Mouse (Mus musculus) ovary, postnatal 36 days (tissue): ENCODE data around the gene Btbd9.
A peak's percentile ranks its signal among the peaks of the same experiment; 100 is the strongest.

ENCODE experiments used
- DNase-seq: peaks from one replicate; pipeline ENCODE4 v3.0.0; 2022; ENCODE audit warnings: low spot score, mixed read lengths

The Btbd9 gene

DNA sequence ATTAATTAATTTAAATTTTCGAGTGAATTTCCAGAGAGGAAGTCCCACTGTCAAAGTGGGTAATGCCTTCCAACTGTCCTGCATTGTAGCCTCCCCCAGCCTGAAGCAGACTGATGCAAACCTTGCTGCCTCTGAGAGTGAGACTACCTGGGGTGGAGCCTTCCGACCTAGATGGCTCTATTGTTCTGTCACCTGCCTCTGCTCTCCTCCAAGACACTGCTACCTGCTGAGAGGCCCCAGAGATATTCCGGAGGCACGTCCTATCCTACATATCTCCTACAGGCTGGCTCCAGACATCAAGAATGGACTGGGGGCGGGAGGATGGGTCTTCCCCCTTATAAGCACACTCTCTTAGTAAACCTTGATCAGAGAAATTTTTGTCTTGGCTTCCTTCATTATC is 22.0 kb upstream of the Btbd9 start:
- DNase-seq = no peak

DNA sequence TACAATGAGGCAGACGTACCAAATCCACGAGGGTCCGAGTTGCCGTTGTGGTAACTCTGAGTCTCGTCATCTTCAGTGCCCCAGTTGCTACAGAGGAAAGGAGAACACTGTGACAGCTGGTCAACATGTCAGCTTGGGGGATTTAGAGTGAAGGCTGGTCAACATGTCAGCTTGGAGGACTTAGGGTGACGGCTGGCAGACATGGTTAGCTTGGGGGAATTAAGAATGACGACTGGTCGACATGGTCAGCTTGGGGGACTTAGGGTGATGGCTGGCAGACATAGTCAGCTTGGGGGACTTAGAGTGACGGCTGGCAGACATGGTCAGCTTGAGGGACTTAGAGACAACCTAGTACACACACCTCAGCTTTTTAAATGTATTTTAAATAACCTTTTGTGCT is 21.5 kb upstream of the Btbd9 start:
- no peak for DNase-seq

- no peak for DNase-seq
Measured at GRCm38 (mm10) chr17:30594846-30595245, 18.6 kb upstream of the Btbd9 start.

DNA sequence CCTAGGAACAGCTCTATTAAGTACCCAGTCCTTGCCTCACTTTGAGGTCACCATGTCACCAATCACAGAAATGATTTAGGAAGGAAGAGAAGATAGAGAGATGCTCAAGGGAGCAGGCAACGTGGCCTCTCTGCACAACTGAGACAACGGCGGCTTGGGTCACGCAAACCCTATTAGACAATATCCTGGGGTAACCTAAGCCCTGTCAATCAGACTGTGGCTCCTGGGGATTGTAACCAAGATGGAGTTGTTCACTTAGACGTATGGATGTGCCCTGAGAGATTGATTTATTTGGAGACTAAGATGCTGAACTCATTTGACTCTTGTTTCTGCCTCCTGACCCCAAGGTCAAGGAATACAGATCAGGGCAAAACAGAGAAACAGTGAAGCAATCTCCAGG is 18.1 kb upstream of the Btbd9 start:
- no peak for DNase-seq

GRCm38 (mm10) chr17:30590417-30591198 is 14.3 kb upstream of the Btbd9 start:
- DNase-seq = peak; percentile 49

GRCm38 (mm10) chr17:30583258-30584001 is 7.1 kb upstream of the Btbd9 start:
- no peak for DNase-seq

DNA sequence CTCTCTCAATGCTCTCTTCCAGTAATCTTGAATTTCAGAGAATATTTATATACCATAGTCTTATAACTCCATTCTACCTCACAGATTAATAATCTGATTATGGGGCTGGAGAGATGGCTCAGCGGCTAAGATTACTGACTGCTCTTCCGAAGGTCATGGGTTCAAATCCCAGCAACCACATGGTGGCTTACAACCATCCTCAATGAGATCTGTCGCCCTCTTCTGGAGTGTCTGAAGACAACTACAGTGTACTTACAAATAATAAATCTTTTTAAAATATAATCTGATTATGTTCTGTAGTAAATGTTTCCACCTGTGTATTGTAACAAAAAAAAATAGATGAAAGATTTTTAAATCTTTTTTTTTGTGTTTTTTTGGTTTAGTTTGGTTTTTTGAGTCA is 6.0 kb upstream of the Btbd9 start:
- DNase-seq = no peak

DNA sequence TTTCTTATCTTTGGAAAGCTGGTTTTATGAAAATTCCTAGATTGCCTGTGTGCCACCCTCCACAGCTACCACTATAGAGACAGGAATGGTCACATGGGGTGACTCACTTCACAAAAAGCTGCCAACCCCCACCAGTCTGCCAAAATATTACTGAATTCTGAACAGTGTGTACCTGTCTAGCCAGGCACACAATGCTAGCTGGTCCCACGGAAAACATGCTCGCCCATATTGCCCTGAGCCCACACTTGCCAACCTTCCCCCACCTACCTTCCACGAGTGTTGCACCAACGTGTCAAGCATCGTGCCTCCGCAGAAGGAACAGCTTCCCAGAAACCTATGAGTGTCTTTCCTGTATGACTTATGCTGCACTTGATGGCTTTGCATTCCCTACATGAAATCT is 4.9 kb upstream of the Btbd9 start:
- no peak for DNase-seq

DNA sequence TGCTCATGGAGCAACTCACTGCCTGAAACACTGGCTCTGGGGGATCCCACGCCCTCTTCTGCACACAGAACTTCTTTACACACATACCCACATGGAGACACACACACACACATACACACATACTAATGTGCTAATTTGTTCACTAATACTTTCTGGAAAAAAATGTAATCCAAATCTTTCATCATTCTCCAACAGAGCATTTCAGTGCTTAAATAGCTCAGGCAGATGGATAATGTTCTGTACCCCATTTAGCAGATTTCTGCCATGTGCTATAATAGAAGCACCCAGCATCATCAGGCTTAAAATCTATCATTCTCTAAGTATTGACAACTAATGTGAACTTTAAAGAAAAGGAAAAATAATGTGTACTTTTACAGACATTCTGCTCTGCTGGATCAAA is 4.5 kb upstream of the Btbd9 start:
- no peak for DNase-seq

DNA sequence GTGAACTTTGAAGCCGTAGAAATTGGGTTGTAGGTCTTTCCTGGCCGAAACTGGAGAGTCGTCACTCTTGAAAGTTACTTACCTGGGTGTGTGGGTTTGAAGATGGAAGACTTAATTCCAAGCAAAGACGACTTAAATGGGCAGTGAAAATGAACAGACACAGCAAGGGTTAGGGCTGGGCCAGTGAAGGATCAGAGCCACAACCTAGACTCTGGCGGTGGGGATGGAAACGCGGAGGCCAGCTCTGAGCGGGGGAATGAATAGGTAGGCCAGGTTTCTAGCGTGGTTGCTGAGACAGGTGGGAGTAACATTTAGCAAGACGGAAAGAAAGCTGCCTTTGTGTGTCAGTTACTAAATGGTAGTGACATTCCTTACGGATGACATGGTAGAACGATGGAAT is 658 bp upstream of the Btbd9 start:
- DNase-seq = no peak

DNA sequence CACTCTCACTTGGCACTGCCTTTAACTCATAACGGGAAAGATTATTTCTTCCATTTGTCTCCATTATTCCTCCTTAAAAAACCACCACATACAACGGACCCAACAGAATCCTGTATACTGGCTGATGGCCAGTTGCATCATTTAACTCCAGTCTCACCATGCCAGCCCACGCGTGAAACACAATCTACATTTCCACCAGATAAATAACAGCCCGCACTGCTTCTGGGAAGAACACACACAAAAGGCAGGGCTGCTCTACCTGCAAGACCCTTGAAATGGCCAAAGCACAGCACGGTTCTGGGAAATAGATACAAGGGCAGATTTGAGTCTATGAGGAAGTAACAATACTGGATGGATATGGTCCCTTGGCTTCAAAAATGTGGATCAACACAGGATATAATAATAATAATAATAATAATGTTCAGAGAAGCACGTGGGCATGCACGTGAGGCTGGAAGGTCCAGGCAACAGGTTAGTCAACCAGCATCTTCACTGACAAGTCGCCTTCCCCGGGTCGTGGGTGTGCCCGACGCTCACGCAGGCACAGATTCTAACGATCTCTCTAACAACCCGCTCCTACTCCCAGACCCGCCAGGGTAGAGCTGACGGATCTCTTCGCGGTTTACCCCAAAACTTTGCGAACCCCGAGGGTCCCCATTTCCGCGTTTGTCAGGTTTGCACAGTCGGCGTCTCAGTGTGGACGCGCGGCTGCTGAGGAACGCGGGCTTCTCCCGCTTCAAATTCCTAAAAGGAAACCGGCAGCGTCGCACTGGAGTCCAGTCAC is 975 bp downstream of the Btbd9 start:
- DNase-seq = no peak

- no peak for DNase-seq
Measured at GRCm38 (mm10) chr17:30574783-30575075, 1.6 kb downstream of the Btbd9 start.

DNA sequence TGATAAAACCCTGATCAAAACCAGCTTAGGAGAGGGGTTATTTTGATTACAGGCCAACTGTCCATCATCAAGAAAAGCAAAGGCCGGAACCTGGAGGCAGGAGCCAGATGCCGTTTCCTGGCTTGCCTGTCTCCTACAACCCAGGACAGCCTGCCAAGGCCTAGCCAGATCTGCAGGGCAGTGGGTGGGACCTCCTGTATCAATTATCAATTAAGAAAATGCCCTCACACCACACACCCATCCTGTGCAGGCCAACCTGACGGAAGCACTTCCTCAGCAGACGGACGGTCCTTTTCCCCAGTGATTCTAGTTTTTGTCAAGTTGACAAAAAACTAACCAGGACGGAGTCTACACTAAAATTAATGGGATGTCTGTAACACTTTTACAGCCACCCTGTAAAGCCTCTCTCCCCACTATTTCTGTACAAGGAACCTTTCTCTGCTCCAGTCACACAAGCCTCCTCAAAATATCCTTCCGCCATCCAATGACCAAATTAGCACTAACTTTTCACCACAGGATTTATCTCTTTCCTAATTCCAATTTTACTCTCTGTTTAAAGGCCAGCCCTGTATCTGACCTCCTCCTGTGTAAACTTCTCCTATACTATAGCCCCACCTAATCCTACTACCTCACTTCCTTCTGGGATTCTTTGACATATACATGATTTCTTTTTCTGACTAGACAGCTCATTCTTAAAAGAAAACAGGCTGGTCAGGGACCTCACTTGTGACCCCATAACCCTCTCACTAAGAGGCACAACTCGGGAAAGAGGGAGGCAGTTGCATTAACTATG is 2.1 kb downstream of the Btbd9 start:
- no peak for DNase-seq

DNA sequence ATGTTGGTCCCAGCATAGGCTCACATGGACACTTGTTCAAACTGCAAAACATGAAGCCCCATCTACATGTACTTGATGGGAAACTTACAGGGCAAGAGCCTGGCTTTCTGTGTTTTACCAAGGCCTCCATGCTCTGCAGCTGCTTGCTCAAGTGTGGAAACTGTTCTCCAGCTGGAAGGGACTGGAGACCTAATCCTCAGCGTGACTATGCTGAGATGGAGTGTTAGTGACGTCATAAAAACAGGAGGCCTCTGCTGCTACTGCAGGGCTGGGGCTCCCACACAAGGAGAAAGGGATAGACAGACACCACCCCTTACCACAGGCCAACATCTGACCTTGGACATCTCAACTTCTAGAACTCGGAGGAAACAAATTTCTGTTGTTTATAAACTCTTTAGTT is 5.3 kb downstream of the Btbd9 start:
- no peak for DNase-seq

DNA sequence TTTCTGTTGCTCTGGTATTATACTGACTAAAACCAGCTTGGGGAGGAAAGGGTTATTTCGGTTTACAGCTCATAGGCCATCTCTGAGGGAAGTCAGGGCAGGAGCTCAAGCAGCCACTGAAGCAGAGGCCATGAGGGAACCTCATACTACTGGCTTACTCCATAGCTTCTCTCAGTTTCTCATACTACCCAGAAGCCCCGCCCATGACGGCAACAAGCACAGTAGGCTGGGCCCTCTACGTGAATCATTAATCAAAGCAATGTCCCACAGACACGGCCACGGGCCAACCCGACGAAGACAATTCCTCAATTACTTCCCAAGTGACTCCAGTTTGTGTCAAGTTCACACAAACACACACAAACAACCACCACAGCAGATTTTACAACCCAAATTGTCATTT is 6.1 kb downstream of the Btbd9 start:
- no peak for DNase-seq

DNA sequence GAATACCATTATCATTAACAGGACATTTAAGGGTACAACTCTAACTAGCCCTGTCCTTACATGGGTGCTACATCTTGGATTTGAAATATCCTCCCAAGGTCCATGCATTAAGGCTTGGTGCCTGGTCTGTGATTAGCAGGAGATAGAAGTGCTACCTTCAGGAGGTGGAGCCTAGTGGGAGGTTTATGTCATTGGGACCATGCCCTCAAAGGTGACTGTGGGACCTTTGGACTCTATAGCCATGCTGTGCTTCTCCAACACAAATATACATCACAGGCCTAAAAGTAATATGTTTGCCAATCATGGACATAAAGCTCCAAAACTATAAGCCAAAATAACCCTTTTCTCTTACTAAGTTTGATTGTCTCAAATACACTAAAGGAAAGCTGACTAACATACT is 7.8 kb downstream of the Btbd9 start:
- no peak for DNase-seq

DNA sequence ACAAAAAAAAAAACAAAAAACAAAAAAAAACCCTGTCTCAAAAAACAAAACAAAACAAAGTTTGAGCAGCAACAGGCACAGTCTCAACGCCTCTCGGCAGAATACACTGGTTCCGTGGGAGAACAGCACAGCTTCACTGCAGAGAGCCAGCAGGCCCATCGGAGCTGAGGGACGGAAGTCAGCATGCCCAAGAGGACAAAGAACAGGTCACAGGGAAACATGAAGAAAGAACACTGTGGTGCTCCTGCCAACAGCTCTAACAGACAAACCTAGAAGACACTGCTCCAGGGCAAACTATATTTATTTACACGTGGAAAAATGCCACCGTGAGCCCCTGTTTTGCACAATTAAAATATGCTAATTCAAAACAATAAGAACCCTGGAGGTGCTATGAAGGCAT is 11.3 kb downstream of the Btbd9 start:
- no peak for DNase-seq

GRCm38 (mm10) chr17:30564407-30564806 is 11.9 kb downstream of the Btbd9 start:
- no peak for DNase-seq

- DNase-seq = no peak
Measured at GRCm38 (mm10) chr17:30563484-30564075, 12.7 kb downstream of the Btbd9 start.

DNA sequence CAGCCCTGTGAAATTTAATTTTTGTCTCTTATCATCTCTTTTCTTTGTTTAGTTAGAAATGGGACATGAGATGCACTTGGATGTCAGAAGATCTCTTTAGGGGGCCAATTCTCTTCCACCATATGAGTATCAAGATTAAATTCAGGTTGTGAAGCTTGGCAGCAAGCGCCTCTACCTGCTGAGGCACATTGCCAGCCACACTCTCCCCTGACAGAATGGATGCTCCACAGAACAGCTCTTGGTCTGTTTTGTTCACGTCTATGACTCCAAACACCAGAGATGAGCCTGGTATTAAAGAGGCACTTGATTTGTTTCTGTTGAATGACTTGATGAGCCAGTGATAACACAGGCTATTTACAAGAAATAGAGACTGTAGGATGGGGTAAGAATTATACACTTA is 13.5 kb downstream of the Btbd9 start:
- no peak for DNase-seq

DNA sequence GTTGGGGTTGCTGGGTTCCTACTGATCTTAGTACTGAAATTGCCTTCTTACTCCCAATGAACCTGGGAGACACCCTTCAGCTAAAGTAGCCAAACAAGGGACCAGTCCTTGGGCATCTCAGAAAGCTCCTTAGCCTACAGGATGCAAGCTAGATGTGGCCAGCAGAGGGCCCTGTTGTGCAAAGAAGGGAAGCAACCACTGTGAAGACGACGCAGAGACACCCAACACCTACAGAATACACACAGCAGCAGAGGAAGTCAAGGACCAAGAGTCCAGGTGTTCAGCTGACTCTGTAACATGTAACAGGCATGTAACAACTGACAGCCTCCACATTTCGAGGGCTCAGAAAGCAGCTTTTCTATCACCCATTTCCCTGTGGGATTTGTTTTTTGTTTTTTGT is 16.8 kb downstream of the Btbd9 start:
- peak; percentile 70 for DNase-seq

GRCm38 (mm10) chr17:30558623-30559022 is 17.7 kb downstream of the Btbd9 start:
- DNase-seq = no peak
